Mouse (Mus musculus): ENCODE data around the gene Zdhhc22.

- TF ChIP-seq EP300 (IDR thresholded peaks at IDR 0.05; ENCODE audit: low read depth) (no peak), CTCF (IDR thresholded peaks at IDR 0.05; ENCODE audit: low read depth) (peak; percentile 21; the same call in 1 of the 2 replicates)
These were observed 9.1 kb upstream of the Zdhhc22 start for GRCm38 (mm10) chr12:86999283-86999820.
